Mouse (Mus musculus) left cerebral cortex, adult 9 months (tissue): Measurements from ENCODE around the gene Ciao2a.

Experiments used
- DNase-seq, 2 experiments: peaks; one replicate each; pipeline ENCODE4 v3.0.0; 2022; ENCODE audit warnings: low spot score in 2 of 2

Ciao2a gene

GRCm38 (mm10) chr9:66160155-66160554 is 33.7 kb downstream of the Ciao2a start:
- DNase-seq: no peak

- DNase-seq: no peak
These were observed 36.6 kb downstream of the Ciao2a start for GRCm38 (mm10) chr9:66162995-66163394.

DNA sequence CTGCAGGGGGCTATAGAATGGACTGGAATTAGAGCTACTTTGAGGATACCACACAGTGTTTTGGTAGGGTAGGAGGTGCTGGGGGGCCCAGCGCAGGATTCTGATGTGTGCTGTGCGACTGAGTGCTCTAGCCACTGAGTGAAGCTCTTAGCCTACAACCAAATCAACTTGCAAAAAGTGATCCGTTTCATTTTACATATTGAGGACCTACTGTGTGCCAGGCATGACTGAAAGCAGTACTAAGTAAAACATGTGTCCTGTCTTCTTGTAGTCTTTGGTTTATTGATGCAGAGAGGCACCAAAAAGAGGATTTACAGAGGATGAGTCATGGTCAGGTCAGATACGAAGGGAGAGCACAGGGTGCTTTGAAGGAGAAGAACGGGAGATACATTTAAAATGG is 40.8 kb downstream of the Ciao2a start:
- DNase-seq: no peak

DNA sequence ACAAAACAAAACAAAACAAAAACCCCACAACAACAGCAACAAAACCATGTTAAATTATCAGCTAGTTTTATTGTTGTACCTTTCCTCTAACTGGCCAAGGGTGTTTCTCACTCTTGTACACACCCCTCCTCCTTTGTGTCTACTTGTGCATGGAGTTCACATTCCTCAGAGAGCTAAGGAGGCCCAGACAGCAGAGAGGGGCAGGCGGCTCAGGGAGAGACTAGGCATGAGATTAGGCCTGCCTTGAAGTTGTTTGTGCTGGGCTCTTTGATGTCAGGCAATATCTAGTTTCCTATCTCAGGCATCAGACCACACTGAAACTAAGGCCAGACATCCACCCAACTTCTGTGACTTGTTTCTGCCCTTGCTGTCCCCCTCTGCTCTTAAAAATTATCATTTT is 41.8 kb downstream of the Ciao2a start:
- no peak for DNase-seq

GRCm38 (mm10) chr9:66170506-66170905 is 44.1 kb downstream of the Ciao2a start:
- DNase-seq: no peak

DNA sequence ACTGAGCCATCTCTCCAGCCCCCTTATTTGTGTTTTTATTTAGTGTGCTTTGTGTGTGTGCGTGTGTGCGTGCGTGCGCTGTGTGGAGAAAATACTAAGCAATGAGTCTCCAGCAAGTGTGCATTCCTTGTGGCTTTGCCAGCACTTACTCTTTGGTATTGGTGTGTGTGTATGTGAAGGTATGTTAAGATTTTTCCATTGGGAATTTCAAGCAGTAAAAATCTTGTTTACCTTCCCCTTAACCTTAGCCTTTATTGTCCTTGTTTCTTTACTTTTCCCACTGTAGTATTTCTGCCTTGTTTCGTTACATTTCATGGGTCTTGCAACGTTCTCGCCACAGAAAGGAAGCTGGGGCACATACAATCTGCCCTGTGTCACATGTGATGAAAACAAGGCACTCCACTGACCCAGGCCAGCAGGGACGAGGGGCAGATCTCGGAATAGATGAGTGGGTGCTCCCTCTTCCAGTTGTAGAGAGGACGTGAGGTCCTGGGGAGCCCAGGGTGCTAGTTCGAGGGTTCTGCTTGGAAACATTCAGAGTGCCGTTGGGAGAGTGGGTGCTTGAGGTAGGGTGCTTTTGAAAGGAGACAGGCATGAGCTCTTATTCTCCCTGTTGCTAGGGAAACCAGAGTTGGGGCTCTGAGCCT is 45.0 kb downstream of the Ciao2a start:
- DNase-seq: no peak

DNA sequence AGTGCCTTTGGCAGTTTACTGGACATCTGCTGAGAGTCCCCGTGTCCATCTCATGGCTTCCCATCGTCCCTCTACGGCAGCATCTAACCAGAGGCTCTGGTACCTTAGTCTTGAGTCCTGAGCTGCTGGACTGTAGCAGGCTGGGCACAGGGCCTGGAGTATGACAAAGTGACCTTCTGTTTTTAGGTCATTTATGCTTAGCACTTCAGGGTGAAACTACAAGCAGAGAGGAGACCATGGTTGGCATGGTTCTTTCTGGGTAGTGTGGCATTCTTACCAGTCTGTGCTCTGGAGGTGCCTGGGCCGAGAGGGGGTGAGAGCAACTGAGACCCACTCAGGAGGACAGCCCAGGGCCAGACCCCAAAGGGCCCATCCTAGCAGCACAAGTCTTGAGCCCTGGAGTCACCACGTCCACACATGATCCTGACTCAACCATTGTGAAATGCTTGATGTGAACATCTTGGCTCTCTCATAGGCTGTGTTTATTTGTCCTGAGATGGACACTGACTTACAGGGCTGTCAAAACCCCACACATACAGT is 47.0 kb downstream of the Ciao2a start:
- no peak for DNase-seq

DNA sequence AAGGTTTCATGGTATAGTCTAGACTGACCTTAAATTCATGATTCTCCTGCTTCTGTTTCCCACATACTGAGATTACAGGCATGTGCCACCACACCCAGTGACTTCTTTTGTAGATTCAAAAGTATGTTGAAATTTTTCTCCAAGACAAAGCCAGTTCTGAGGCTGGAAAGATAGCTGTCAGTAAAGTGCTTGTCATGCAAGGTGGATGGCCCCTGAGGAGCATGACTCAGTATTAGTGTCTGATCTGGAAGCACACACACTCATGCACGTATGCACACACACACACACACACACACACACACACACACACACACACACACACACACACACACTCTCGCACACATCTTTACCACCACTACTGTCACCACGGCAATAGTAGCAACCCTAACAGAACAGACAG is 48.6 kb downstream of the Ciao2a start:
- DNase-seq: no peak

DNA sequence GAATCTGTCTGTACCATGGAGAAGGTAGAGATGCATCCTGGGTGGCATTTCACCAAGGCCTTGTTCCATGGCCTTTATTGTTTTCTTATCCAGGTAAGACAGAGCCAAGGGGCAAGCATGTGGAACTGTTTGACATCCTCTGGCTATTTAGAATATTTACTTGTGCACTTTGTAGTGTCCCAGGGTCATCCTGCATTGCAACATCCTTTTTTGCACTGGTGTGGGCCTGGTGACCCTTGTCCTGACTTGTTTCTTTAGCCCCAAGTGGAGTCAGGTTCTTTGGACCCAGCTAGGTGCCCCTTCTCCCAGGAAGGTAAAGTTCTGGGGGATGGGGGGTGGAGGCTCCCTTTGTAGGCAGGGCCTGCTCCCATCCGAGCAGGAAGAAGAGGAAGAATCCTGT is 51.6 kb downstream of the Ciao2a start:
- DNase-seq: no peak

DNA sequence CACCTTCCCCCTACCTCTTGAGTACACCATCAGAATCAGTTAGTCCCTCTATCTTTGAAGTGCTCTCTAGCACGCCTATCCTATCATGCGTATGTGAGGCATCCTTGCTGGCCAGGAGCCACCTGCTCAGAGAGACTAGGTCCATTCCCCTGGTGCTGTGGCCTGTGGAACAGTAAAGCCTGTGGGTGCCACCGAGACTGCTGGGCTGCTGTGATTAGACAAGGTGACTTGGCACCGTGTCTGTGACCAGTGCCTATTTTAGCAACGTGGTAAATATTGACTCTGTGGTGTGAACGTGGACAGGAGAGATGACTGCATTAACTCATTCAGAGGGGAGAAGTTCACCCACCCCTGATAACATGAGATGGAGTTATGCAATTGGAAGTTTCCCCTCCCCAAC is 53.4 kb downstream of the Ciao2a start:
- DNase-seq: no peak

GRCm38 (mm10) chr9:66181126-66181825 is 54.9 kb downstream of the Ciao2a start:
- no peak for DNase-seq

- DNase-seq: no peak
These were observed 55.6 kb downstream of the Ciao2a start for GRCm38 (mm10) chr9:66181826-66182678.

GRCm38 (mm10) chr9:66182679-66182993 is 56.2 kb downstream of the Ciao2a start:
- DNase-seq: no peak

- DNase-seq: no peak
These were observed 56.6 kb downstream of the Ciao2a start for GRCm38 (mm10) chr9:66183023-66183422.

GRCm38 (mm10) chr9:66184572-66184971 is 58.2 kb downstream of the Ciao2a start:
- DNase-seq: no peak

- DNase-seq: no peak
These were observed 60.0 kb downstream of the Ciao2a start for GRCm38 (mm10) chr9:66186426-66186825.
